Mouse (Mus musculus) cerebellum, adult 9-11 months (tissue): ENCODE data around the gene Rtca.

Source experiments
- DNase-seq: peaks from one replicate; pipeline ENCODE4 v3.0.0; 2022

The Rtca gene

DNA sequence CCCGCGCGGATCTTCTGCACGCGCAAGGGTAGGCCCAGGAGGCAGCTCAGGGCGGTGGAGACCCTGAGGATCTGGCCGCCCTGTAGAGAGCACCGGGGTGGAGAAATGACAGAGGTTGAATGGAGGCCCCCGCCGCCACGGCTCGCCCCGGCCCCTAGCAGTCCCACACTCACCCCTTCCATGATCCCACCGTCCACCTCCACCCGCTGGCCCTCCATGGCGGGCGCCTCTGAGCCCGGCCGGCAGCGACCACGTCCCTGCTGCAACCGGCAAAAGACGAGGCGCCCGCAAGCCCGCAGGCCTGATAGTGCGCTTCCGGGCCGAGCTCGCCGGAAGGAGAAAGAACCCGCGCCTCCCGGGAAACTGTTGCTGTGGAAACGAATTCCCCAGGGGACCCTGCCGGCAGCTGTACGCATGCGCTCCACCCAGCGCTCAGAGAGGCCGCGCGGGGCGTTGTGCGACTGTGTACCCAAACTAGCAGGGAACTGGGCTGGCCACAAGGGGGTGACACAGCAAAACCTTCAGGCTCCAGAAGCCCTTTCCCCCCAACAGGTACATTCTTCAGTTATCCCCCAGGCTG lies at the start of gene Rtca:
Gene Rtca (minus strand): TSS at position 437 of the 580 bp plus-strand sequence.
- DNase-seq, result peak; percentile 97

DNA sequence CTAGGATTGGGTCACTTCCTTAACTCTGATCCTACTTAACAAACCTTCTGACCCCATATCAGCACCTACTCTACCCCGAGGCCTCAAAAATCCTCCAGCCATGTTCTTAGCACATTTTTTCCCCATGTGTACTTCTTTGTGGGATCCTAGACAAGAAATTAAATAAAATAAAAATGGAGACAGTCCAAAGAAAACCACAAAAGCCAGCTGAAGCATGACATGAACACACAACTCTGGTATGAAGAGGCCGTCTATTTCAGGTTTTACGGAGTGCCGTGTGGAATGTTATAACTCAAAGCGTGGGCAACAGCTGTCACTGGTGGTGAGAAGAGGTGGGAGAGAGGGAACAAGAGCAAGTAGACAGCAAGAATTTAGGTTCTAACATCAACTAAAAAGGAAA lies 43.4 kb upstream of the Rtca start:
- no peak for DNase-seq

DNA sequence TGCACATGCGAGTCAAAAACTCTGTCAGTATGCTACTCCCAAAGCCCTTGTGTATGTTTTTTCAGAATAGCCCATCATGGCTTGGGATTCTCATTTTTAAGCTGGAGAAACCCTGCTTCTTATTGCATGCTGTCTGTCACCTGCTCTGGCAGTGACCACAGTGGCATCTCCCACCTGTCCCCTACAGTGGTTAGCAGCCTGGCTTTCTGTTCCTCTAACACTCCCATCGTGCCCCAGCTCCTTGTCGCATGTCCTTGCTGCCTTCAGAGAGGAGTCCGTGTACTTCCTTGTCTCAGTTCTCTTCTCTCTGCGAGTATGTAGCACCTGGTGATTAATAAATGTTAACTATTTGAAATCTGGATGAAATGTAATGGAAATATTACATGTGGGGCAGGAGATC lies 39.4 kb upstream of the Rtca start:
- no peak for DNase-seq

DNA sequence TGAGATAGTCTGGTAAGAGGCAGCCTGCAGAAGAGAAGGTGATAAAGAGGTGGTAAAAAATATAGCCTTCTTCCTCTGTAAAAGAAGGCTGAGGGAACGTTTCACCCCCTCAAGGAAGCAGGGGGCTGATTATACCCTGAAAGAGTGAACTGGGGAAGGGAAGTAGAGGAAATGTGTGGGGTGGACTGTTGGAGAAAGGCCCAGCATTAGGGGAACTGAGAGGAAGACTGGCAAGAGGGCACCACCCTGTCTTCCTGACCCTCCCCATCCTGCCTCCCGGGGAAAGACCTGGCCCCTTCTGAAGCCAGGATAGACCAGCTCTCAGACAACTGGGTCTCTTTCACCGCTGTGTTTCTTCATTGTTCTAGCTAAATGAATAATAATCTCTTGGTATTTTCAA lies 34.5 kb upstream of the Rtca start:
- DNase-seq, result no peak

DNA sequence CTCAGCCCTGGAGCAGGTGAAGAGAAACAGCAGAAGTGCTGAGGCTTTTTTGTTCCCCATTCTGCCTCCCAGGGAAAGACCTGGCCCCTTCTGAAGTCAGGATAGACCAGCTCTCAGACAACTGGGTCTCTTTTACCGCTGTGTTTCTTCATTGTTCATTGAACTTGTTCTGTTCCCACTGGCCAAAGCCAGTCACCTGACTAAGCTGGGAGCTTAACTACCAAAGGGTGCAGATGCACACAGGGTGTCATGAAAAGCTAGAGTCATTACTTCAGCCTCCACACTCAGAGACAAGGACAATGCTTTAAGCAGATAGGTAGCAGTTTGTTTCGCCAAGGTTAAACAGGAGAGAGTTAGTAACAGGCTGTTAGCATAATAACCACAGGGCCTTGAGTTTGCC lies 34.1 kb upstream of the Rtca start:
- DNase-seq, result no peak

DNA sequence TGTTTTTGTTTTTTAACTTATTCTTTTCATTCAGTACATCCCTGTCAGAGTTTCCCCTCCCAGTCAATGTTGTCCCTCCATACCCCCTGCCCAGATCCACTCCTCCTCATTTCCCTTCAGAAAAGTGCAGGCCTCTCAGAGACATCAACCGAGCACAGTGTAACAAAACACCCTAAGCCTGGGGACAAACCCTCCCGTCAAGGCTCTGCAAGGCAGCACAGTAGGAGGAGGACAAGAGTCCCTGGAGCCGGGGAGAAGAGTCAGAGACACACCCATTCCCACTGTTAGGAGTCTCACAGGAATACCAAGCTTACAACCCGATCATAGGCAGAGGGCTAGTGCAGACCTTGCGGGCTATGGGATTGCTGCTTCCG lies 29.2 kb upstream of the Rtca start:
- DNase-seq, result no peak

DNA sequence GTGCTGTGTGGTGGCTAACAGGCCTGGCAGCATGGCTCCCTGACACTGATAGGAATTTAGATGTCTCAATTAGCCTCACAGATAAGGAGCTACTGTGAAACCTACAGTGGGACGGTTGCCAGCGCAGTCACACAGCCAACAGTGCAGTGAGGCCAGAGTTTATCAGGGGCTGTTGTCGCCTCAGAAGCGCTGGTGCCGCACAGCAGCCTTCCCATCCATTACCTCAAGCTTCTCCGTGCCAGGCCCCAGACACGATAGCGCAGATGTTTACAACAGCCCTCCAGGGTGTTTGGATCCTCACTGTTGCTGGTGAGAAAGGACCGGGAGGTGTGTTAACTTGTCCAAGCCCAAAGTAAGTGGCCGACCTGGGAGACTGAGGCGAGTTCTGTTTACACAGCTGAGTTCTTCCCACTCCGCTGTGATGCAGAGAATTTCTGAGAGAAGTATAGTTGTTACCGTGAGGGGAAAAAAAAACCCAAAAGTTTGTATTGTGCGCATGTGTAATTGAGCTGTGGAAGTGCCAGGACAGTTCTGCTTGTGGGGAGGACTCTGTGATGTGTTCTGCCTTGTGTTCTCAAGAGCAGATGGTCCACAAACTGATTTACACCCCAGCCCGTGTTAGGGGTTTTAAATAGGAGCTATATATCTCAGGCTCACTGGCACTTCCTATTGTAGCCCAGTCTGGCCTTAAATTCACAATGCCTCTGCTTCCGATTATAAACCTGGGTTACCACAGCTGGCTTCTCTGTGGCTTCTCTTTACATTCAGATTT lies 28.6 kb upstream of the Rtca start:
- no peak for DNase-seq

DNA sequence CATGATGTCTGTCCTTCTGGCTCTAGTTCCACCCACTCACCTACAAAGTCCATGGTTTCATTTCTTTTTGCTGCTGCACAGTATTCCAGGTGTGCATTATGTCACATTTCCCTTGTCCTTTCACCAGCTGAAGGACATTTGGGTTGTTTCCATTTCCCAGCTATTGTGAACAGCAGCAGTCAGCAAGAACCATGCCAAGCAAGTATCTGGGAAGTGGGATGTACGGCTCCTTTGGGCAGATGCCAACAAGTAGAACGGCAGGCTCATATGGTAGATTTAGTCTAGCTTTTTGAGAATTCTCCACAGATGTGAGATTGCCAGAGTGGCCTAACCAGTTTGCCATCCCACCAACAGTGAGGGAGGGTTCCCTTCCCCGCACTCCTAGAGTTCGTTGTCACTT lies 22.8 kb upstream of the Rtca start:
- no peak for DNase-seq

DNA sequence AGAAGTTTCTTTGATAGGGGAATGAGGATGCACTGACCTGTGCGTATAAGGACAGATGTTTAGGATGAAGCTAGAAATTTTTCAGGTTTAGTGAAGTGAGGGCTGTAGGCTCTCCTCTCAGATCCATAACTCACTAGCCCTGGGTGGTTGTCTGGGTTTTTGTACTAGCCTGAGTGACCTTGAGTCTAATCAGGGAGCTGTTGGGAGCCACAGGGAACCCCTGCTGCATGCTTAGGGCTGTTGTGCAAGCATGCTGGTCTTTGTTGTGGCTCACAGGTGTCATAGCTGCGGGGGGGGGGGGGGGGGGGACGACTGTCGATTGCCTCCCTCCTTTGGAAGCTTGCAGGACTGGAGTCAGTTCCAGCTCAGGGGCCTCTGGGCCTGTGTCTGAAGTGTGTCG lies 21.7 kb upstream of the Rtca start:
- DNase-seq, result no peak

DNA sequence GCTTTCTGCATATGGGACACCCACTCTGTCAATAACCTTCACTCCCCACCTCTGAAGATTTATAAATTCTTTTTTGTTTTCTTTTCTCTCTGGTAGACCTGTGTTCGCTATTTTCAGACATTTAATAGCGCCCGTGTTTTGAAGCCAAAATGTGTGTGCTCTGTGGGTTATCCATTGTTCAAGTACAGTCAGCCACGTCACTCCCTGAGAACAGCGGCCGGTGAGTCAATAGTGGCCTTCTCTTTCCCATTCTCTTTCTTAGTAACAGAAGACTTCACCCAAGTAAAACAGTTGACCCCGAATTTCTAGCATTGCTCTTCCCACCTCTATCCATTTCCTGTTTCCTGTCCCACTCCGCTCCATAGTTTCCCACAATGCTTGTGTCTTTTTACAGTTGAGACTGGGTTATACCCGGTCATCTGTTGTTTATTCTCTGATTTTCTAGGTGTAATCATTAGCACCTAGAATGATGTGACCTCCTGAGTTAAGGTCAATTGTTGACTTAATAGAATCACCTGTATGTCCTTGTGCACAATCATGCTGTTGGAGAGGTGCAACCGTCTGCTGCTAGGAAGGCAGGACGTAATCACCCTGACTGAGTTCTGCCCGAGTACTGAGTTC lies 12.2 kb upstream of the Rtca start:
- DNase-seq, result no peak

DNA sequence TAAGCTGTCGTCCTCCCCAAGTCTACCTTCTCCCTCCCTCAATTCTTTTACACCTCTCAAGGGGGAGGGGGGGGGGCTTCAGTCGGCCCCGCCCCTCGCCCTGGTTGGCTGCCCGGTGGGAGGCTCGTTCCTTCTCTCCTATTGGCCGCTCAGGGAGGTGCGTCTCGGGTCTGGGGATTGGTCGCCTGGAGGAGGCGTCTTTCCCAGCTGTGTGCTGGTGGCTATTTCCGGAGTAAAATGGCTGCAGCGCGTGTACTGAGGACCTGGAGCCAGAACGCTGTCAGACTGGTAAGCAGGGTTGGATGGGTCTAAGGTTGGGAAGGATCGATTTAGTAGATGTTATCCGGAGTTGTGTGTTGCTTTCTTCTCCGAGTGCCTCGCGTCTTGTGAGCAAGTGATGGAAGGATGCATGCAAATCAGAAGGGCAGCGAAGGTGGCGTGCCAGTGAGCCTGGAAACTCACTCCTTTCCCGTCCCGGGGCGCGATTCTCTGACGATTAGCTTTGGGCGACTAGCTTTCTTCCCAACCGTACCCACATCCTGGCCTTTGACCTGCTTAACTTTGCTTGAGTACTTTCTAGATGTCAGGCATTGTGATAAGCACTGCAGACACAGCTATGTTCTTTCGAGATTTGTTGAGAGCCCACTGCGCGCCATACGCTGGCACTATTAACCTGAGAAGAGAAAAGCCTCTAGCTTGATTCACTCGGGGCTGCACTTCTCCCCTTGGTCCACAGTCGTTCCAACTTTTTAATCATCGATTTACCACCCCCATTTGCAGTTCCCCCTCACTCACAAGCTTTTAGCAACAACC lies 5.1 kb upstream of the Rtca start, which contains the start of gene Dbt:
Gene Dbt (plus strand): TSS at position 167 of the 813 bp plus-strand sequence.
- DNase-seq, result peak; percentile 83

DNA sequence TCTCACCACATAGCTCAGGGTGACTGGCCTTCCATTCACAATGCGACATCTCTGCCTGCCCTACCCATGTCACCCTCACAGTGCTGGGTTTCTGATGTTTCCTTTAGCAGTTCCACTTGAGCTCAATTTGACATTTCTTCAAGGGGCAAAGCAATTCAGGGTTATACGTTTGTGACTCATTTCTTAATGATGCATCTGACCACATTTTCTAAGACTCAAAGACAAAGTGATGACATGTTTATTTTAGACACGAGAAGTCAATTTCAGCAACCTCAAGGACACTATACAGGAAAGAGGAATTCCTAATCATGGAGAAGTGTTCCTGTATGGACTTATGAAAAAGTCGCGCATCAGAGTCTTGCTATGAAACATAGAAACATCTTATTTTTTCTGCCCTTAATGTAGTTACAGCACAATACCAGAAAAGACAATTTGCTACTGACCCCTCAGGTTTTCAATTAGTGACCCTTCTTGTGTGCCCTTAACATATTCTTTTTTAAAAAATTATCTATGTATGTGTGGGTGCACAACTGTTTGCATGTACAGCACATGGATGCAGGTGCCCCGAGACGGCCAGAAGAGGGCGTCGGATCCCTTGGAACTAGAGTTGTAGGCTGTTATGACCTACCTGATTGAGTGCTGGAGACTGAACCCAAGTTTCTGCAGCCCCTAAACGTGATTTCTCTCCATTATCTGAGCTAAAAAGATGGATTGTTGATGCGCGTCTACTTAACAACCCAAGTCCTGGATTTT lies 4.3 kb upstream of the Rtca start:
- peak; percentile 56 for DNase-seq

DNA sequence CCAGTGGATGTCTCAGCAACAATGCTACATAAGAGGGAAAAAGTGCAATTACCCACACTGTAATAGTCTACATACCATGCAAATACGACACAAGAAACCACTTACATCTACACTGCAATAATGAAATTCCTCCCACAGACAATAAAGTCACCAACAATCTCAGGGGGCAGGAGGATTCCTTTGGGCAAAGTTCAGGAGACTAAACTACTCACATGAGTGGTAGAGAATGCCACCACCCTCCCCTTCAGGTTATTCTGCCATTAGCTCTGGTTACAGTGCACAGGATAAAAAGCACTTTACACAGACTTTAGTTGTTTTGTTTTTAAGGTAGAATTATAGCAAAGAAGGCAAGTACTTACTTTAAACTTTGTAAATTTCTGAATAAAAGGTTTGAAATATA lies 12.3 kb downstream of the Rtca start:
- DNase-seq, result no peak

DNA sequence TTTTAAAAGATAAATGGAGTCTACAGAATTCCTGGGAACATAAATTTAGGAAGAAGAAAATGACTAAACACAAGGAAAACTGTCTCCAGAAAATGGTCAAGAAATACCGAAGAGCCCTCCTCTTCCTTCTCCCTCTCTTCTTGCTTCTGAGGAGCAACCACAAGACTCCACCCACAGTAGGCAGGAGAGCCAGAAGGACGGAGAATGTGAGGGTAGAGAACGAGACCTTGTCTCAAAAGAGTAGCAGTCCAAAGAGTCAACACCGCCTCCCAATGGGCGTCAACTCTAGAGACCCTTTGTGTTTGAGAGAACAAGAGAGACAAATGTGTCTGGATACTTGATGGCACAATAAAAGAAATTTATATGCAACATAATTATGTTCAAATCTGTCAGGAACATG lies 14.3 kb downstream of the Rtca start:
- no peak for DNase-seq

DNA sequence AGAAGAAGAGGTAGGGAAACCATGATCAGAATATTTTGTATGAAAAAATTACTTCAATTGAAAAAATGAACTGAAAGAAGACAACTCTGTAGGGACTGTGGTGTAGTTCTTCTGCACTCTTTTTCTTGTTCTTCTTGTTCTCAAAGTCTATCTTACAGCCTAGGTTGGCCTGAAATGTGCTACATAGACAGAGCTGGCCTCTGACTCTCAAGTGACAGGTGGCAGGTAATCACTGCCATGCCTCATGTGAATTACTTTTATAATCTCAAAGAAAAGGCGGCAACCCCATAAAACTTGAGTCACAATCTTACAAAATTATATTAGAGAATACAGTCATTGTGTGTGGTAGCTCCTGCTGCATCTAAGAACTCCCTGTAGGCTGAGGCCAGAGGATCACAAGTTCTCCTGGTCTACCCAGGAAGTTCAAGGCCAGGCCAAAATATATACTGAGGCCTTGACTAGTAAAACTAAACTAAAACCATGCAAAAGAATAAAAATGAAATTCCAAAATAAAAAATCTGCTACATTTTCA lies 16.0 kb downstream of the Rtca start:
- no peak for DNase-seq

DNA sequence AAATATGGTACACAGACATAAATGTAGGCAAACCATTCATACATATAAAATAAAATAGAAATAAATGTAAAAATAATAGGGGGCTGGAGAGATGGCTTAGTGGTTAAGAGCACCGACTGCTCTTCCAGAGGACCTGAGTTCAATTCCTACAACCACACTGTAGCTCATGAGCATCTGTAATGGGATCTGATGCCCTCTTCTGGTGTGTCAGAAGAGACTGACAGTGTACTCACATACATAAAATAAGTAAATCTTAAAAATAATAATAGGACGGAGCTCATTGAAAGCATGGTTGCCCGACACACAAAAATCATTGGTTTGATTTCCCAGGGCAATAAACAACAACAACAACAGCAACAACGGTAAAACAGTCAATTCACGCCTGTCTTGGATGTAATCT lies 17.1 kb downstream of the Rtca start:
- DNase-seq, result no peak

DNA sequence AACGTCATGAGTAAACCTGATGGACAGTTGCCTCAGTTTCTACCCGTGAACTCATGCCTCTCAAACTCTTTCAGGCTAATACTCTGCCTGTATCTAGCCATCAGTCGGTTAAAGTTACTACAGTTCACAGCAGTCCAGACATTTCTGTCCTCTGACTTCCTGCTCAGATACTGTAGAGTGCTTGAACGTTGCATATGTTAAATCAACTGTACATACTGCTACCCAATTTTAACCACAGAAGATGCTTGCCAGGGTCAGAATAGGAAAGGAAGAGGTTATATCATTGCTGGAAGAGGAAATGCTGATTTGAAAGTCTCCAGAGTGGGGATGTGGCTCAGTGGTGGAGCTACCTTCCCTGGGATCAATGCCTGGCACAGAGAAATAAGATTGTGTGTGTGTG lies 24.7 kb downstream of the Rtca start:
- DNase-seq, result no peak

DNA sequence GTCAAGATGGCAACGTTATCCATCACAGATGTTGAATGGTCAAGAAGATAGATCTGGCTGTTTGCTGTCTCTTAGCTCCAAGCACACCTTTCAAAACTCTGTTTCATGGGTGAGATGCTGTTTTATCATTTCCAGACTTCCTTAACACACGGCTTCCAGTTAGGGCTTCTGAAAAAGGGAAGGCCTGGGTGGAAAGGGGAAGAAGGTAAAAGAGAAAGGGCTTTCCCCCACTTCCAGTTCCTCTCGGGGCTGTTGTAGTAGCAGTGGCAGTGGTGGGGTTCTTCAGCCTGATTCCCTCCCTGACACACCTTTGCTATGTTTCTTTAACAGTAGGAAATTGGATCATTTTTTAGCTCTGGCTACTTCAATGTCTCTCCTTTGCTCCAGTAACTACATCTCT lies 25.3 kb downstream of the Rtca start:
- DNase-seq, result no peak

DNA sequence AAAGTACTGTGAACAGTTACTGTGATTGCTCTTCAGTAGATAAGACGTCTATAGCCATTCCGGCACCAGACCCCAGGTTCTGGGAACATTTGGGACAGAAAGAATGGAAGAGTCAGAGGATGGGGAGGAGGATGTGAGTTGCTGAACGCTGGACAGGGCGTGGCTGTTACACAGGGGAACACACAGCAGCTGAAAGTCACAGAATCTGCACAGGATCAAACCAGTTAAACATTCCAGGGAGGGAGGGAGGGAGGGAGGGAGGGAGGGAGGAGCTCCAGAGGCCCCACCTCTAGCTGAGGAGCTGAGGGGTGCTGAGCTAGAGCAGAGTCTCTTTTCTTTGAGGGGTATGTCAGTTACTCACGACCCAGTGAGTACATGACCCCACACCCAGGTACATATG lies 27.1 kb downstream of the Rtca start:
- DNase-seq, result no peak

DNA sequence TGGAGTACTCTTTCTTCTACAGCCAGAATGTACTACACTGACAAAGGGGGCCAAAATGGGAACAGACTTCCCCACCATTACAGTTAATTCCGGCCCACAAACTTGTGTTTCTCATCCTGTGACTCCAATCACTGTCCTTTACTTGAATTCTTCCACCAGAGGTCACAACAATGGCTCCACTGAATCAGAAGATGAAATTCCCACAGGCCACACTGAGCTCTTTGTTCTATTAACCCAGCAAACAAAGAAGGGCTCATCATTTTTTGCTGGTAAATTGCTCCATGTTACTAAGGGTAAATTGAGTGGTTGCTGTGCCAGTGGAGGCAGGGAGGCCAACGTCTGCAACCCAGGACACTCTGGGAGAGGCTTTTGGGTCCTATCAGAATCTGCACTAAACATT lies 27.9 kb downstream of the Rtca start:
- no peak for DNase-seq

DNA sequence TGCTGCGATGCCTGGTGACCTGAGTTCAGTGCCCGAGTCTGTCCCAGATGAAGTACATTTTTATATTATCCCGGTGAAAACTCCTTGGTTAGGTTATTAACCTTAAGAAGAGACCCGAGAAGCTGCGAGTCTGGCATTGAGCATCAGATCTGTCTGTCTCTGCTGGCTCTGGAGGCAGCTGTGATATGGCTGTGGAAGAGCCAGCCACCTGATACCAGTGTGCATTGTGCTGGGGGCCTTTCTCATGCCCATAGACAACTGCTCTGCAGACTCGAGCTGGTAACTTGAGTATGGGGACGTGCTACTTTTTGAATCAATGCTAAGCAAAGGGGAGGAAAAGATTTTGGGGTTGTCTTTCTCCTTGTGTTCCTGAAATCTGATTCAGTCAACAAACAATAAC lies 30.7 kb downstream of the Rtca start:
- DNase-seq, result no peak

DNA sequence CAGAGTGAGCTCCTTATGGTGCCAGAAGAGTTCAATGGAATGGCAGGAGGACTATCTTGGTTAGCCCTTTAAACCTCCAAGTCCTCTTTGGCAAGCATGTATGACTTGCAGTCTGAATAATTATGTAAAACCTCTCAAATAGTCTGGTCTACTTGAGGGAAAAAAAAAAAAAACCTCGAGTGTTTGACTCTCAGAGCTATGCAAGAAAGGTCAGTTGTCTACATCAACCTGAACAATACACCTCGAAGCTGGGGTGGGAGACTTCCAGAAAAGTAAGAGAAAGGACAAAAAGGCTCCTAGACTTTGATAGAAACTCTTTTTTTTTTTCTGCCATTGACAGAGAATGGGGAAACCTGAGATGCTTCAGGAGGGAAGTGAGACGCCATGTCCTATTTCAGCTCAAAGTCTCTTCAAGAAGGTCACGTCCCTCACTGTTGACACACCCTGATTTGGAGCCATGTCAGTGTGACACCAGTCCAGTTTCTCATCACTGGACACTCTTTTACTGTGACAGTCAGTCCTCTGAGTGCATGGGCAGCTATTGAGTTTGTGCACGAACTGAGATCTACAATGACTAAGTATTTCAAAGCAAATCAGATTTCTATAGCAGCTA lies 31.2 kb downstream of the Rtca start:
- no peak for DNase-seq
